Mouse (Mus musculus) cerebellum, adult 2 months (tissue): Measurements from ENCODE around the gene Gorasp1.

Experiments
- CTCF ChIP-seq: fragments of 200-500 bp; IDR thresholded peaks from 2 replicates; pipeline ENCODE4 v1.5.1; 2011; ENCODE audit warnings: low read depth, mild to moderate bottlenecking, control low read depth, low read length, moderate library complexity, borderline replicate concordance; ENCODE audit not compliant: insufficient read depth
- POLR2A ChIP-seq: fragments of 200-500 bp; IDR thresholded peaks from 2 replicates; pipeline ENCODE4 v1.6.1; 2011; ENCODE audit warnings: low read length, control low read depth, borderline replicate concordance; ENCODE audit not compliant: insufficient read depth

DNA sequence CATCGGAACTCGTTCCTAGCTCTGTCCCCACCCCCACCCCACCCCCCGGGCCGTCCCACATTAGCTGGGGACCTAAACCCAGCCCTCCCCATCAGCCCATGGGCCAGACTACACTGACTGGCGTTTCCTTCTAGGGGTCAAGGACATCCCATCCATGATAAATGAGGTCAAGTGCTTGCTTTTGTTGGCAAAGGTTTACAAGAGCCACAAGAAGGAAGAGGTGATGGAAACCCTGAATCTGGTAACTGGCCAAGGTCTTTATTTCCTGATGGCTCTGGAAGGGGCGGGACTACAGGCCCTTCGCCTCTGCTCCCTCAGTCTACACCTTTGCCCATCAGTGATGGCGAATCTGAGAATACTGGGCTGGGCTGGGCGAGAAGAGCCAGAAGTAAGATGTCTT, 21.5 kb upstream of the Gorasp1 start:
- TF ChIP-seq CTCF (no peak), POLR2A (no peak)
